Mouse (Mus musculus) cerebellum, adult 2 months (tissue): ENCODE data around the gene Gm595. TPM values are rescaled to one million over a fixed set of nuclear protein-coding genes. Genes with fewer than 3 reads are reported as not detected.

Experiments used
- DNase-seq, 2 experiments: peaks; one replicate each; pipeline ENCODE4 v3.0.0; 2021
- H3K27ac ChIP-seq: fragments of 200-500 bp; 2 replicates; pipeline ENCODE4 v1.5.1; 2012; ENCODE audit warnings: low read length, control low read depth, inconsistent platforms; ENCODE audit not compliant: insufficient read depth
- H3K27me3 ChIP-seq: fragments of 200-500 bp; 2 replicates; pipeline ENCODE4 v1.6.1; 2012; ENCODE audit warnings: inconsistent platforms, mild to moderate bottlenecking, low read length, moderate library complexity; ENCODE audit not compliant: control insufficient read depth, insufficient read depth
- H3K4me1 ChIP-seq: fragments of 200-500 bp; 2 replicates; pipeline ENCODE4 v1.6.1; 2011; ENCODE audit warnings: low read length; ENCODE audit not compliant: control insufficient read depth, insufficient read depth
- H3K4me3 ChIP-seq: fragments of 200-500 bp; replicated peaks from 2 replicates; pipeline ENCODE3; 2011; ENCODE audit warnings: mild to moderate bottlenecking, low read depth, low read length, control low read depth; ENCODE audit not compliant: insufficient read depth
- CTCF ChIP-seq: fragments of 200-500 bp; IDR thresholded peaks from 2 replicates; pipeline ENCODE4 v1.5.1; 2011; ENCODE audit warnings: low read depth, mild to moderate bottlenecking, control low read depth, low read length, moderate library complexity, borderline replicate concordance; ENCODE audit not compliant: insufficient read depth
- POLR2A ChIP-seq: fragments of 200-500 bp; IDR thresholded peaks from 2 replicates; pipeline ENCODE4 v1.6.1; 2011; ENCODE audit warnings: low read length, control low read depth, borderline replicate concordance; ENCODE audit not compliant: insufficient read depth
- WGBS: fragments of 180-500 bp; shearing (Covaris S2); methylation state at CpG from one replicate; pipeline ENCODE4 v1.1.7; 2018; 5-methylcytosine and 5-hydroxymethylcytosine counted together
- polyA plus RNA-seq: library from polyadenylated mRNA; depleted of rRNA; stranded (reverse); fragments of >200 nt; gene quantifications from 2 replicates; pipeline ENCODE4 v1.2.3, GENCODE M21; 2012; rRNA removed

The Gm595 gene
- not detected in 2 replicates for polyA plus RNA-seq

GRCm38 (mm10) chrX:48877613-48878012 is at the start of gene Gm595:
Gene Gm595, minus strand, starts transcription at chrX:48877713.
- WGBS = 86% methylated on average over 13 of the region's 13 CpGs
- no peaks in the 10 kb centered on the region for H3K4me1 ChIP-seq
- no peaks in the 10 kb centered on the region for H3K27me3 ChIP-seq
- H3K4me3 ChIP-seq = no peak within 1 kb of the TSS
- no peak within 1 kb of the TSS for H3K27ac ChIP-seq
- TF ChIP-seq POLR2A (no peak), CTCF (no peak)
- no peak for DNase-seq

GRCm38 (mm10) chrX:48908421-48908820 is 30.9 kb upstream of the Gm595 start:
- Histone ChIP-seq H3K27ac (no peak overlapping the region), H3K27me3 (no peaks in the 10 kb centered on the region), H3K4me3 (no peak overlapping the region), H3K4me1 (no peaks in the 10 kb centered on the region)
- TF ChIP-seq CTCF = no peak
- DNase-seq = no peak
- WGBS = 19% methylated on average over 4 of the region's 4 CpGs

- WGBS = 82% methylated on average over 3 of the region's 3 CpGs
- no peak overlapping the region for H3K27ac ChIP-seq
- DNase-seq = no peak
- no peak for TF ChIP-seq CTCF
- no peak for TF ChIP-seq POLR2A
- H3K27me3 ChIP-seq = no peaks in the 10 kb centered on the region
- no peak overlapping the region for H3K4me3 ChIP-seq
- H3K4me1 ChIP-seq = no peaks in the 10 kb centered on the region
Measured at GRCm38 (mm10) chrX:48903744-48904143, 26.2 kb upstream of the Gm595 start.

- no peak for DNase-seq
- TF ChIP-seq CTCF (no peak), POLR2A (no peak)
- 26% methylated on average over 5 of the region's 5 CpGs for WGBS
Measured at GRCm38 (mm10) chrX:48899555-48899954, 22.0 kb upstream of the Gm595 start.

GRCm38 (mm10) chrX:48896803-48897202 is 19.3 kb upstream of the Gm595 start:
- 49% methylated on average over 6 of the region's 6 CpGs for WGBS
- TF ChIP-seq CTCF = no peak
- no peak for TF ChIP-seq POLR2A

More at GRCm38 (mm10) chrX:48899555-48899954, 22.0 kb upstream of the Gm595 start:
- Histone ChIP-seq H3K4me3 (no peak overlapping the region), H3K27me3 (no peaks in the 10 kb centered on the region), H3K27ac (no peak overlapping the region), H3K4me1 (no peaks in the 10 kb centered on the region)

GRCm38 (mm10) chrX:48893946-48894345 is 16.4 kb upstream of the Gm595 start:
- no peak for DNase-seq
- H3K4me1 ChIP-seq = no peaks in the 10 kb centered on the region
- H3K4me3 ChIP-seq = no peak overlapping the region
- H3K27ac ChIP-seq = no peak overlapping the region
- TF ChIP-seq CTCF (no peak), POLR2A (no peak)
- no peaks in the 10 kb centered on the region for H3K27me3 ChIP-seq
- 78% methylated on average over 3 of the region's 3 CpGs for WGBS

More at GRCm38 (mm10) chrX:48896803-48897202, 19.3 kb upstream of the Gm595 start:
- Histone ChIP-seq H3K4me3 (no peak overlapping the region), H3K27me3 (no peaks in the 10 kb centered on the region), H3K4me1 (no peaks in the 10 kb centered on the region), H3K27ac (no peak overlapping the region)
- DNase-seq = no peak

GRCm38 (mm10) chrX:48890259-48890658 is 12.7 kb upstream of the Gm595 start:
- TF ChIP-seq POLR2A = no peak
- no peaks in the 10 kb centered on the region for H3K27me3 ChIP-seq
- H3K4me3 ChIP-seq = no peak overlapping the region
- H3K4me1 ChIP-seq = no peaks in the 10 kb centered on the region
- H3K27ac ChIP-seq = no peak overlapping the region
- no peak for DNase-seq
- 79% methylated on average over 9 of the region's 9 CpGs for WGBS

GRCm38 (mm10) chrX:48884615-48885014 is 7.1 kb upstream of the Gm595 start:
- Histone ChIP-seq H3K27me3 (no peaks in the 10 kb centered on the region), H3K27ac (no peak overlapping the region), H3K4me1 (no peaks in the 10 kb centered on the region), H3K4me3 (no peak overlapping the region)
- TF ChIP-seq POLR2A = no peak
- no peak for TF ChIP-seq CTCF
- 90% methylated on average over 5 of the region's 5 CpGs for WGBS
- no peak for DNase-seq

Other genes starting within 250 kb of the Gm595 start
- gene Gpr119, start 203.2 kb downstream of the Gm595 start, polyA plus RNA-seq = 0.03 TPM in 1 of 2 replicates, not detected in the other
- 9.4 and 9.5 TPM in 2 replicates for gene Rbmx2, start 182.7 kb downstream of the Gm595 start, polyA plus RNA-seq